Mouse (Mus musculus): Measurements from ENCODE around the gene Nfia. TPM values are rescaled to one million over a fixed set of nuclear protein-coding genes. Genes with fewer than 3 reads are reported as not detected.

Gene Nfia
- polyA plus RNA-seq, 1 experiment from 2014 or later: 40.5 TPM

DNA sequence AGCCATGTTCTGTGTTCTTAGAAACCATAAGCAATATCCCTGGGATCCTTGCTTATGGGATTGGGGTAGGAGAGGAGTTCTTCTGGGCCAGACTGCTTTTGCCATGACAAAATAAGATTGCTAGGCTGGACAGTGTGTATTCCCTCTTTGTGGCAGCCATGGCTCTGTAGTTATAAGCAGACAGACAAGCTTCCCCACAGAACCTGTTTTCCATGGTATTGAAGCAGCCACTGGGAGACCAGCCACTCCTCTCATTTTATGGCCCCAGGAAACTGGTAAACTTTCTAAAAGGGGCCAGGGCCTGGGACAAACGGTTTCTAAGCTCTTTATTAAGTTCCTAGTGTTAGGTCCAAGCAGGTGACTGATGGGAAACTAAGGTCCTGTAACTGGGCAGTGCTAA lies 309.4 kb downstream of the Nfia start:
- ChIA-PET POLR2A (no interaction called here), CTCF (no interaction called here)
- DNase-seq (ENCODE audit: low read depth, low spot score): no peak
- no peaks in the 10 kb centered on the region for H3K27me3 ChIP-seq
- in situ Hi-C loops (cut with MboI; ENCODE audit: low pct_unique_long_range_greater_than_20kb): no loop called here
- no peak for TF ChIP-seq CTCF (IDR thresholded peaks at IDR 0.05)
- ATAC-seq: no peak

DNA sequence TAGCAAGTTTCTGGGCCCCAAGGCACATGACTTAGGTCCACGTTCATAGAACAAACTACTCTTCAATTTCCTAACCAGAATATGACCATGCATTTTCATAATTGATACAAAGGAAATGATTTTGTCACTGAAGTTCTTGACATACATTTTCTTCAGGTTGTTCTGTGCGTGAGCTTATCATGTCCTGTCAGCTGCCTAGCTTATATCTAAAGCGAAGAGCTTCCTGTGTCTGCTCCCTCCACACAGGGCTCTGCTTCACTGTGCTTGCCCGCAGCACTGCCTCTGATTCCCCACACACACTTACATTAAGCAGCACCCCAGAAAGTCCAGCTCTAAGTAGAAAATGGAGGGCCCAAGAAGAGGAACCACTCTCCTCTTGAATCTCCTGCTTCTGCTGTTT lies 310.0 kb downstream of the Nfia start:
- no peaks in the 10 kb centered on the region for H3K27me3 ChIP-seq
- in situ Hi-C loops (cut with MboI; ENCODE audit: low pct_unique_long_range_greater_than_20kb): no loop called here
- ChIA-PET POLR2A (no interaction called here), CTCF (interaction anchor here (1.2 kb wide), 1 partner anchor 33 kb away, joined by 3 read pairs; no protein-coding TSS in a partner anchor)
- no peak for ATAC-seq
- no peak for TF ChIP-seq CTCF (IDR thresholded peaks at IDR 0.05)
- no peak for DNase-seq (ENCODE audit: low read depth, low spot score)

DNA sequence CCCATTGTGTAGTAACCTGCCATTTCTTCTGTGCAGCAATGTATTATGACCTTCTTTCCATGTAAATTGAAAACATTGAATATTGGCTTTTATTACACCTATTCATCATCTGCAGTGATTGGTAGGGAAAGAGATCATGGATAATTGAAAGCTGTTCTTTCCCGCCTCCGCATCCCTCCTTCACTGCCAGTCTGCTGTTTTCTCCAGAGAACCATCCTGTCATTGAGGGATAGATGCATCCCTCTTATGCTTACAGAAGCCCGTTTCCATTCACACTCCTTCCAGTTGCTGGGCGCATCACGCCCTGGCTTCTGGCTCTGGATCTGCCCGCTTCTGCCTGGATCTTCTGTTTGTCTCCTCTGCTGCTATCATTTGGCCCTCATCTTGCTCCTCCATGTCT lies 312.5 kb downstream of the Nfia start:
- TF ChIP-seq CTCF (IDR thresholded peaks at IDR 0.05): no peak
- H3K27me3 ChIP-seq: no peaks in the 10 kb centered on the region
- CTCF ChIA-PET: interaction anchor here (0.9 kb wide), 1 partner anchor 18 kb away, joined by 3 read pairs; no protein-coding TSS in a partner anchor
- ATAC-seq: no peak
- in situ Hi-C loops (cut with MboI; ENCODE audit: low pct_unique_long_range_greater_than_20kb): no loop called here
- POLR2A ChIA-PET: no interaction called here
- no peak for DNase-seq (ENCODE audit: low read depth, low spot score)

DNA sequence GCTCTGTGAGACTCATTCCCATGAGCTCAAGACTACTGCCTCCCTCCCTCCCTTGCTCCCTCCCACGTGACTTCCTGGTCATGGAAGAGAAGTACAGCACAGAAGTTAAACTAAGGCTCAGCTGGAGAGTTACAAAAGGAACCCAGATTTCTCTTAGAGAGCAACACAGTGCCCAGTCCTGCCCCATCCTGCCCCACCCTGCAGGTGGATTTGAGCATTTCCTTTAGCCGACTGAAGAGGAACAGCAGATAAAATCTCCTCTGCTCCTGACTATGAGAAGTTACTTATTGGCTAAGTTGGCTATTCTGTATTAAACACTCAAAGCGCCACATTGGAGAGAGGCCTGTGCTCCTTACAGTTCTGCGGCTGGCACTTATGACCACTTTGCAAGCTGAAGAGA lies 314.4 kb downstream of the Nfia start:
- no peak for TF ChIP-seq CTCF (IDR thresholded peaks at IDR 0.05)
- ATAC-seq (no peak), DNase-seq (ENCODE audit: low read depth, low spot score) (no peak)
- ChIA-PET POLR2A (no interaction called here), CTCF (no interaction called here)
- in situ Hi-C loops (cut with MboI; ENCODE audit: low pct_unique_long_range_greater_than_20kb): no loop called here
- H3K27me3 ChIP-seq: no peaks in the 10 kb centered on the region

DNA sequence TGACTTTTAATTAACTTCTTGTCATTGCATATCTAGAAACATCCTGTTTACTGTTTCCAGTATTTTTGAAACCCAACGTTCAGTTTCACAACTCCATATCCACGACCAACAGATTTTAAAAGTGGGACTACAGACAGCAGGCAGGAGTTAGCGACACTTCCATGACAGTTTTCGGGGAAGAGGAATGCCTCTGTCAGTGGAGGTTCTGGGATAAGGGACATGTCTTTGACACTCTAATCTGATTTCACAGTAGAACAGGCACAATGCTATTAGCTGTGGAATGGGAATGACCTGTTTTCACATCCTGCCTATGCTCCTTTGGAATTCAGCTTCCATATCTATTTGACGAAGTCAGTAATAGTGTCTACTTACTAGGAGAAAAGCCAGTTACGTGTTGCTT lies 317.5 kb downstream of the Nfia start:
- DNase-seq (ENCODE audit: low read depth, low spot score): no peak
- POLR2A ChIA-PET: interaction anchor here (0.7 to 0.8 kb wide), 2 partner anchors 10 to 651 kb away, joined by 3 read pairs; no protein-coding TSS in a partner anchor
- no peak for ATAC-seq
- no peaks in the 10 kb centered on the region for H3K27me3 ChIP-seq
- no peak for TF ChIP-seq CTCF (IDR thresholded peaks at IDR 0.05)
- in situ Hi-C loops (cut with MboI; ENCODE audit: low pct_unique_long_range_greater_than_20kb): no loop called here
- CTCF ChIA-PET: interaction anchor here (1.1 kb wide), 1 partner anchor 9 kb away, joined by 3 read pairs; no protein-coding TSS in a partner anchor

DNA sequence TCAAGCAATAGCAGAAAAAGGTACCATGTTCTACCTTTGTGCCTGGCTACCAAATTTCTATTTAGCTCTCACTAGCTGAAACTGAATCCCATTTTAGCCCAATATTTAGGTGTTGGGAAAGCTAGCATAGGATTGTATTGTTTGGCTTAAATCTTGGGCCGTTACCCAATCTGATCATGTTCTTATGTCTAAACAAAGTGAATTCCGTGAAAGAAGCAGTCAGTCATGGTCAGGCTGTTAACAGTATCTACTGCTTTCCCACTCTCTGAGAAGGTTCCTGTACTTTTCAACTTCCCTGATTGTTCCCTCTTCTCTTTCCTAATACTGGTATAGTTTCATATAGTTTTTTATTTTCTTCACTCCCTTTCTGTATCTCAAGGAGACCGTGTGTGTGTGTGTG lies 318.1 kb downstream of the Nfia start:
- ATAC-seq (no peak), DNase-seq (ENCODE audit: low read depth, low spot score) (no peak)
- in situ Hi-C loops (cut with MboI; ENCODE audit: low pct_unique_long_range_greater_than_20kb): no loop called here
- no peaks in the 10 kb centered on the region for H3K27me3 ChIP-seq
- TF ChIP-seq CTCF (IDR thresholded peaks at IDR 0.05): no peak
- POLR2A ChIA-PET: interaction anchor here (0.8 kb wide), 1 partner anchor 9 kb away, joined by 3 read pairs; no protein-coding TSS in a partner anchor
- CTCF ChIA-PET: interaction anchor here (1.1 kb wide), 1 partner anchor 10 kb away, joined by 3 read pairs; no protein-coding TSS in a partner anchor

DNA sequence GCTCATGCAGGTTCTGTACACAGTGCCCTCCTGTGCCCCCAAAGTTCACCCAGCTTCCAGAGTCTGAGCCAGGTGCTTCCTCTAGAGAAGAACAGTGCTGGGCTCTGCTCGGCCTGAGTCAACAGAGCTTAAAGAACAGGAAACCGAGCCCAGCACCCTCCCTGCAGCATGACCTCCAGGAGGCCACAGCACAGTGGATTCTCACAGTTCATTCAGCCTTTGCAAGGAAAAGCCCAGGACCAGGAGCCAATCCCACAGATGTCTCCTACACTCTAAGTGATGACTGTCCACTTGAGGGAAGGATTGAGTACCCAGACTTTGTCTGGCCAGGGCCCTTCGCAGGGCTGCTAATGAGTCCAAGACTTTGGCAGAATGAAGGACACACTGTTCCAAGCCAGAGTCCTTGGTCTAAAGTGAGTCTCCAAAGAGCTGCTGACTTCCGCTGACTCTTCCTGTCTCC lies 318.9 kb downstream of the Nfia start:
- POLR2A ChIA-PET: no interaction called here
- no peak for TF ChIP-seq CTCF (IDR thresholded peaks at IDR 0.05)
- ATAC-seq (no peak), DNase-seq (ENCODE audit: low read depth, low spot score) (no peak)
- H3K27me3 ChIP-seq: no peaks in the 10 kb centered on the region
- CTCF ChIA-PET: no interaction called here
- in situ Hi-C loops (cut with MboI; ENCODE audit: low pct_unique_long_range_greater_than_20kb): no loop called here

DNA sequence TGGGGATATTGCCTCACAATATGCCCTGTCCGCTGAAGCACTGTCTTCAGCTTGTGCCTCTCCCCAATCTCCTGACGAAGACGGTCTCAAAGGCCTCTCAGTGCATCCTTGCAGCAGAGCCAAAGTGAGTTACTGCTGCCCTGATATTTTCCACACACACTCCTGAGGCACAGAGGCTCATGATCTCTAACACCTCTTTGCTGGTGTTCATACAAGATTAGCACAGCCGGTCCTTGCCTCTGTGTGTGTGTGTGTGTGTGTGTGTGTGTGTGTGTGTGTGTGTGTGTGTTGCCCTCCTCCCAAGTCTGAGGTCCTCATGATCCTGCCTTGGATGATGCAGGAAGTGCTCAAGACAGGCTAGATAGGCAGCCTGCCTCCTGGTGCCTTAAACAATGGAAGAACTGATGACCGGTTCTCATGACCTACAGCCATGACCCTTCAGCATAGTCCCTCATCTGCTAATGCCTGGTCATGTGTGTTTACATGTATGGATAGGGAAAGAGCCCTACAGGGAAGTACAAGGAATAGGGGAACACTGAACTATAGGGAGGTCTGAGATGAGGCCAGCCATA lies 319.5 kb downstream of the Nfia start:
- no peak for ATAC-seq

DNA sequence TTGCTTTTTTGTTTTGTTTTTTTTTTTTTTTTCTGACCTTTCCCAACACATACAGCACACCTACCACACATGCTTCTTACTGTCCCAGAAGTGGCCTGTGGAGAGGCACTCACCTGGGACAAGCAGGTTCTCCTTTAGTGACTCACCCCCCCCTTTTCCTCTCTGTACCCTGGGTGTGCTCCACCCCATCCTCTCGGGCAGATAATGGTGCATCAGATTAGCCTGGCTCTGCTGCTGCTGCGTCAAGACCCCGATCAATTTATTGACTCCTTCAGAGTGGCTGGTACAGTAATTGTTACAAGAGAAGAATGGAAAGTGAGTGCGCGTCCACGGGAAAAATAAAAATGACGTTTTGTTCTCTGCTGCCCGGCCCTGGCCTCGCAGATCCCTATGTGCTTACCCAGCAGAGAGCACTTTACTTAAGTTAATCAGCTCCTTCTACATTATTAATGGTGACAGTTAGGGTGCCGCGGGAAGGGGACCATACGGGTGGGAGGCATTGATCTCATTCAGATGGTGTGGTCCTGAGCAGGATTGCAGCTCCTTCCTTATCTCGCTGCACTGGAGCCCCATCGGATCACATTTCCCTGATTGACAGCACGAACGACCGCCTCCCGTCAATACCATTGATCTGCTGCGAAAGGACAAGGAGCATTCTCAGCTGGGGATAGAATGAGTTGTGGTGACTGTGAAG lies 321.7 kb downstream of the Nfia start:
- H3K27me3 ChIP-seq: no peaks in the 10 kb centered on the region
- CTCF ChIA-PET: interaction anchor here (1.2 kb wide), 1 partner anchor 14 kb away, joined by 3 read pairs; no protein-coding TSS in a partner anchor
- ATAC-seq (no peak), DNase-seq (ENCODE audit: low read depth, low spot score) (no peak)
- no peak for TF ChIP-seq CTCF (IDR thresholded peaks at IDR 0.05)
- POLR2A ChIA-PET: interaction anchor here (0.6 kb wide), 1 partner anchor 50 kb away, joined by 3 read pairs; no protein-coding TSS in a partner anchor
- in situ Hi-C loops (cut with MboI; ENCODE audit: low pct_unique_long_range_greater_than_20kb): no loop called here

More for the DNA sequence above, 319.5 kb downstream of the Nfia start:
- POLR2A ChIA-PET: no interaction called here
- CTCF ChIA-PET: no interaction called here
- no peak for DNase-seq (ENCODE audit: low read depth, low spot score)
- H3K27me3 ChIP-seq: no peaks in the 10 kb centered on the region
- in situ Hi-C loops (cut with MboI; ENCODE audit: low pct_unique_long_range_greater_than_20kb): no loop called here
- TF ChIP-seq CTCF (IDR thresholded peaks at IDR 0.05): no peak

DNA sequence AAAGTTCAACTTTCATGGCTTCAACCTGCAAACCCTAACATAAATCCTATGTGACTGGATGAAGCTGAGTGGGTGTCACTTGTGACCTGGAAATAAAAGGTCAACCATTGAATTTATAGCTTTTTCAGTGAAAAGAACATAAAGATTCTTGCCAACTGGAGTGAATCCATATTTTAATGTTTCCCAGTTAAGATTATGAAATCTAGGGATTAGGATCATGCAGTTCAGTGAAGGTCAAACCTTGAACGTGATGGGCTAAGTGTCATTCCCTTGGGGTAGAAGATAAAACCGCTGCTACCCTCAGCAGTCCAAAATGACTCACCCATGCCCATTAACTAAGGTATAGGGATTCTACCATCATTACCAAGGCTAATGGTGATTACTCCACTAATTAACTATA lies 322.5 kb downstream of the Nfia start:
- TF ChIP-seq CTCF (IDR thresholded peaks at IDR 0.05): no peak
- CTCF ChIA-PET: no interaction called here
- POLR2A ChIA-PET: no interaction called here
- ATAC-seq: no peak
- no peaks in the 10 kb centered on the region for H3K27me3 ChIP-seq
- in situ Hi-C loops (cut with MboI; ENCODE audit: low pct_unique_long_range_greater_than_20kb): no loop called here
- DNase-seq (ENCODE audit: low read depth, low spot score): no peak

DNA sequence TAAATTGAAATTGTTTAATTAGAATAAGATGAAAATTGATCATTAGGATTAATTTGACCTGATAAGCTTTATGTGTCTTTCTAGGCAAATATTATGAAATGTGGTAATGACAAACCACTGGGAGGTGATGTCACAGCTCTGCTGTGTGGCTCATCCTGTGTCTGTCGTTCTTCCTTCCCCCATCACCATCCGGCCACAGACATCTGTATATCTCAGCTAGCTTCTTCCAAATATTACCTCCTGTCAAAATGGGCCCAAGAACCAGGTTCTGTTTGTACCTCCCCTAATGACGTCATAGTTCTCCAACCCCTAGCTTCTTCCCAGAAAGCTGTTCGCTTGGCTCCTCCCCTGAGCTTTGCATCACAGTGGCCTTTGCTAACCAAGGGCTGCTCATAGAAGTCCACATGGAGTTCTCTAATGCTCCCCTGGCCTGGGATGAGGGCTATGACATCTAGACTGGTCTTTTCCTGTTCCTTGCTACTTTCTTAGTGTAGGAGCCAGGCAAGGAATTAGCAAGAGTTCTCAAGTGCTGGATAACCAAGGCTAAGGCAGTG lies 324.6 kb downstream of the Nfia start:
- in situ Hi-C loops (cut with MboI; ENCODE audit: low pct_unique_long_range_greater_than_20kb): no loop called here
- ATAC-seq (no peak), DNase-seq (ENCODE audit: low read depth, low spot score) (no peak)
- no peak for TF ChIP-seq CTCF (IDR thresholded peaks at IDR 0.05)
- no peaks in the 10 kb centered on the region for H3K27me3 ChIP-seq
- ChIA-PET CTCF (interaction anchor here (1.4 kb wide), 1 partner anchor 10 kb away, joined by 5 read pairs; no protein-coding TSS in a partner anchor), POLR2A (interaction anchor here (0.6 to 0.7 kb wide), 2 partner anchors 155 to 826 kb away, joined by 3 to 4 read pairs; no protein-coding TSS in a partner anchor)
